Mouse (Mus musculus) induced T-regulatory cell, adult 2 months (primary cell): ENCODE measurements around the gene Sdhc.
"Not testable (repeated sequence)": the region's sequence is repeated elsewhere in the genome, so short reads cannot be mapped to it uniquely, and the experiment has no call there.

ENCODE experiments used
- DNase-seq: peaks from one replicate; pipeline ENCODE4 v3.0.0-alpha.2; 2012; ENCODE audit warnings: low read depth

Sdhc gene

GRCm38 (mm10) chr1:171112986-171113385, 37.4 kb downstream of the Sdhc start:
- no peak for DNase-seq

GRCm38 (mm10) chr1:171111781-171112575, 38.4 kb downstream of the Sdhc start:
- DNase-seq: no peak

GRCm38 (mm10) chr1:171111020-171111780, 39.2 kb downstream of the Sdhc start:
- DNase-seq: peak; percentile 99

GRCm38 (mm10) chr1:171110659-171111019, 39.8 kb downstream of the Sdhc start:
- DNase-seq: no peak

GRCm38 (mm10) chr1:171109620-171110019, 40.8 kb downstream of the Sdhc start:
- DNase-seq: no peak

- DNase-seq: no peak
Measured at GRCm38 (mm10) chr1:171105226-171105625, 45.2 kb downstream of the Sdhc start.

- no peak for DNase-seq
Measured at GRCm38 (mm10) chr1:171103179-171103840, 47.1 kb downstream of the Sdhc start.

GRCm38 (mm10) chr1:171102547-171103177, 47.7 kb downstream of the Sdhc start:
- peak; percentile 90 for DNase-seq

GRCm38 (mm10) chr1:171101733-171102546, 48.5 kb downstream of the Sdhc start:
- DNase-seq: peak; percentile 89

- DNase-seq: peak; percentile 18
Measured at GRCm38 (mm10) chr1:171101033-171101432, 49.4 kb downstream of the Sdhc start.

- DNase-seq: no peak
Measured at GRCm38 (mm10) chr1:171097612-171098011, 52.8 kb downstream of the Sdhc start.

GRCm38 (mm10) chr1:171097136-171097535, 53.3 kb downstream of the Sdhc start:
- DNase-seq: no peak

GRCm38 (mm10) chr1:171096110-171096964, 54.1 kb downstream of the Sdhc start:
- DNase-seq: no peak

GRCm38 (mm10) chr1:171094424-171094823, 56.0 kb downstream of the Sdhc start:
- no peak for DNase-seq

- no peak for DNase-seq
Measured at GRCm38 (mm10) chr1:171090761-171091160, 59.6 kb downstream of the Sdhc start.

GRCm38 (mm10) chr1:171089891-171090290, 60.5 kb downstream of the Sdhc start:
- no peak for DNase-seq

GRCm38 (mm10) chr1:171088237-171088869, 62.0 kb downstream of the Sdhc start:
- not testable (repeated sequence) for DNase-seq

- DNase-seq: no peak
Measured at GRCm38 (mm10) chr1:171085718-171086117, 64.7 kb downstream of the Sdhc start.

GRCm38 (mm10) chr1:171081512-171082231, 68.7 kb downstream of the Sdhc start:
- not testable (repeated sequence) for DNase-seq
